Mouse (Mus musculus) myocyte (in vitro differentiated cells): ENCODE data around the gene Jmjd1c. TPM values are rescaled to one million over a fixed set of nuclear protein-coding genes. Genes with fewer than 3 reads are reported as not detected.

Experiments
- H3K27me3 ChIP-seq: one replicate; pipeline ENCODE4 v1.6.1; 2011; ENCODE audit not compliant: control insufficient read depth, insufficient read depth, insufficient read length
- H3K36me3 ChIP-seq: one replicate; pipeline ENCODE4 v1.6.1; 2011; ENCODE audit not compliant: control insufficient read depth, insufficient read depth
- H3K4me2 ChIP-seq: one replicate; pipeline ENCODE4 v1.6.1; 2011; ENCODE audit warnings: low read depth, control low read depth
- H3K4me3 ChIP-seq: one replicate; pipeline ENCODE4 v1.5.1; 2011; ENCODE audit warnings: mild to moderate bottlenecking, control low read depth, moderate library complexity
- H3K79me2 ChIP-seq: one replicate; pipeline ENCODE4 v1.6.1; 2011; ENCODE audit not compliant: control insufficient read depth, insufficient read depth
- H3ac ChIP-seq: one replicate; pipeline ENCODE4 v1.6.1; 2011; ENCODE audit not compliant: control insufficient read depth, insufficient read length
- CEBPB ChIP-seq: IDR thresholded peaks from 2 replicates; pipeline ENCODE4 v1.6.1; 2011; ENCODE audit warnings: mild to moderate bottlenecking, moderate library complexity; ENCODE audit not compliant: poor library complexity, insufficient read depth, severe bottlenecking
- E2F4 ChIP-seq: IDR thresholded peaks from one replicate; pipeline ENCODE4 v1.6.1; 2011; ENCODE audit warnings: mild to moderate bottlenecking, control low read depth, moderate library complexity; ENCODE audit not compliant: insufficient read depth
- MAX ChIP-seq: IDR thresholded peaks from one replicate; pipeline ENCODE4 v1.6.1; 2011; ENCODE audit warnings: low read depth, mild to moderate bottlenecking, control low read depth
- MYOD1 ChIP-seq, 3 experiments: IDR thresholded peaks; one replicate each; pipeline ENCODE4 v1.6.1; 2011; ENCODE audit warnings: control low read depth in 2 of 3, low read depth in 2 of 3, mild to moderate bottlenecking in 2 of 3, moderate library complexity in 1 of 3; ENCODE audit not compliant: insufficient read length in 2 of 3, control insufficient read depth in 1 of 3
- MYOG ChIP-seq, 3 experiments: IDR thresholded peaks; one replicate each; pipeline ENCODE4 v1.6.1; 2011; ENCODE audit warnings: control low read depth in 2 of 3, low read depth in 2 of 3, mild to moderate bottlenecking in 2 of 3; ENCODE audit not compliant: insufficient read length in 2 of 3, control insufficient read depth in 1 of 3, insufficient read depth in 1 of 3
- POLR2A ChIP-seq: IDR thresholded peaks from one replicate; pipeline ENCODE4 v1.6.1; 2011; ENCODE audit warnings: low read depth, mild to moderate bottlenecking, control low read depth, moderate library complexity; ENCODE audit not compliant: insufficient read length
- POLR2AphosphoS2 ChIP-seq: IDR thresholded peaks from one replicate; pipeline ENCODE4 v1.6.1; 2011; ENCODE audit warnings: low read depth, control low read depth; ENCODE audit not compliant: insufficient read length
- REST ChIP-seq: IDR thresholded peaks from one replicate; pipeline ENCODE4 v1.6.1; 2011; ENCODE audit warnings: mild to moderate bottlenecking, control low read depth, moderate library complexity; ENCODE audit not compliant: insufficient read depth, insufficient read length
- SRF ChIP-seq: IDR thresholded peaks from one replicate; pipeline ENCODE4 v1.6.1; 2011; ENCODE audit warnings: low read depth; ENCODE audit not compliant: control insufficient read depth, insufficient read length
- TCF12 ChIP-seq: IDR thresholded peaks from one replicate; pipeline ENCODE4 v1.6.1; 2011; ENCODE audit warnings: mild to moderate bottlenecking, control low read depth; ENCODE audit not compliant: poor library complexity, insufficient read depth, severe bottlenecking
- TCF3 ChIP-seq: IDR thresholded peaks from one replicate; pipeline ENCODE4 v1.6.1; 2011; ENCODE audit warnings: low read depth, control low read depth; ENCODE audit not compliant: insufficient read length
- USF1 ChIP-seq: IDR thresholded peaks from one replicate; pipeline ENCODE4 v1.6.1; 2011; ENCODE audit warnings: low read depth, mild to moderate bottlenecking, control low read depth, moderate library complexity
- polyA plus RNA-seq: library from polyadenylated mRNA; unstranded; fragments of >200 nt; fragmentation: generic; extraction: Trizol; gene quantifications from one replicate; pipeline ENCODE4 v1.2.1, GENCODE M21; 2012; ENCODE audit warnings: missing spikeins

Gene Jmjd1c
- polyA plus RNA-seq, 1 experiment, result 5.6 TPM

DNA sequence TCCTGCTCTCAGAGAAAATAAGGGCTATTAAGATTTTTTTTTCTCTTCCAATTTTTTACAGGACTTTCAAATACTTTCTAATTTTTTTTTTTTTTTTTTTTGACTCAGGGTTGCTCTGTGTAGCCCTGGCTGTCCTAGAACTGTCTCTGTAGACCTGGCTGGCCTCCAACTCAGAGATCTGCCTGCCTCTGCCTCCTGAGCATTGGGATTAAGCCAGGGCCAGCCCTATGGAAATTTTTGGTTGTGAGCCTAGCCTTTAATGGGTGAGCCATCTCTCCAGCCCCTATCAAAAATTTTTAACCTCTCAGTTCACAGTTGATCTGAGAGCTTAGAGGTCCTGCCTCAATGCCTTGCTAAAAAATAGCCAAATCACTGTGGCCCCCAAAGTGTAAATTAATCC lies 38.7 kb upstream of the Jmjd1c start:
- no peak overlapping the region for H3ac ChIP-seq
- no peak overlapping the region for H3K4me2 ChIP-seq
- TF ChIP-seq MAX, result no peak
- TF ChIP-seq REST, result no peak
- no peak for TF ChIP-seq SRF
- no peak for TF ChIP-seq POLR2A
- no peak overlapping the region for H3K4me3 ChIP-seq
- H3K79me2 ChIP-seq, result no peaks in the 10 kb centered on the region
- no peaks in the 10 kb centered on the region for H3K27me3 ChIP-seq
- H3K36me3 ChIP-seq, result no peaks in the 10 kb centered on the region

DNA sequence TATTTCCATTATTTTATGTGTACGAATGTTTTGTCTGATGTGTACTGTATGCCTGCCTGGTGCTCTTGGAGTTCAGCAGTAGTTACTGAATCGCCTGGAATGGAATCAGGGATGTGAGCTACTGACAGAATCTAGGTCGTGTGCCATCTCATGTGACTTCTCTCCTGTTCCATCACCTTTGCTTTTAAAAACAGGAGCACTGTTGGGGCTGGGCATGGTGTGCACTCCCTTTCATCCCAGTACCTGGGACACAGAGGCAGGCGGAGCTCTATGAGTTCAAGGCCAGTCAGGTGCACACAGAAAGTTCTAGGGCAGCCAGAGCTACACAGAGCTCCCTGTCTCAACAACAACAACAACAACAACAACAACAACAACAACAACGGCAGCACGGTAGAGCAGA lies 38.2 kb upstream of the Jmjd1c start:
- peaks cover under 1% of the 10 kb centered on the region for H3K79me2 ChIP-seq
- H3K27me3 ChIP-seq, result no peaks in the 10 kb centered on the region
- TF ChIP-seq REST, result no peak
- TF ChIP-seq MAX, result no peak
- no peak for TF ChIP-seq USF1
- TF ChIP-seq MYOG (IDR thresholded peaks at IDR 0.05; ENCODE audit: control insufficient read depth in 1 of 3, insufficient read depth in 1 of 3, insufficient read length in 2 of 3, low read depth in 2 of 3), result no peak
- no peak for TF ChIP-seq MYOD1 (IDR thresholded peaks at IDR 0.05; ENCODE audit: control insufficient read depth in 1 of 3, insufficient read length in 2 of 3, low read depth in 2 of 3)
- no peak for TF ChIP-seq POLR2A
- TF ChIP-seq TCF12, result no peak
- TF ChIP-seq POLR2AphosphoS2, result no peak
- TF ChIP-seq TCF3, result no peak
- H3ac ChIP-seq, result no peak overlapping the region
- no peak overlapping the region for H3K4me2 ChIP-seq
- H3K36me3 ChIP-seq, result no peaks in the 10 kb centered on the region
- H3K4me3 ChIP-seq, result no peak overlapping the region

DNA sequence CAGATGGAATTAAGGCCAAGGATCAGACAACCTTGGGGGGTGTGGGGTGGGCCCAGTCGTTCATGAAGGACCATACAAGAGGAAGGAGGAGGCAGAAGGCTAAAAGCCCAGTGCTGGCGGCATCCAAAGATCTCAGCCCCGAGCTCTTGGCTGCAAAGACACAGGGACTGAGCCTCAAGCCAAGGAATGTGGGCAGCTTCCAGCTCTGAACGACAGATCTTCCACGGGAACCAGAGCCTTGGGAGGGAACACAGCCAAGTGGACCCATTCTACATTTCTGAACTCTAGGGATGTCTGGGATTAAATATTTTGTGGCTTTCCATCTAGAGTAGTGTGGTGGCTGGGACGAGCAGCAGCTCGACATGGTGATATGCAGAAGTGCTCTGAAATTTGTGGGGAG lies 37.6 kb upstream of the Jmjd1c start:
- Histone ChIP-seq H3K4me3 (no peak overlapping the region), H3K36me3 (no peaks in the 10 kb centered on the region), H3K4me2 (no peak overlapping the region), H3ac (no peak overlapping the region), H3K27me3 (no peaks in the 10 kb centered on the region), H3K79me2 (peaks cover 3% of the 10 kb centered on the region)
- TF ChIP-seq MAX (no peak), TCF3 (no peak), POLR2A (no peak), POLR2AphosphoS2 (no peak), E2F4 (no peak), MYOD1 (IDR thresholded peaks at IDR 0.05; ENCODE audit: control insufficient read depth in 1 of 3, insufficient read length in 2 of 3, low read depth in 2 of 3) (no peak), USF1 (no peak), TCF12 (no peak), SRF (no peak), CEBPB (no peak), MYOG (IDR thresholded peaks at IDR 0.05; ENCODE audit: control insufficient read depth in 1 of 3, insufficient read depth in 1 of 3, insufficient read length in 2 of 3, low read depth in 2 of 3) (no peak), REST (no peak)

DNA sequence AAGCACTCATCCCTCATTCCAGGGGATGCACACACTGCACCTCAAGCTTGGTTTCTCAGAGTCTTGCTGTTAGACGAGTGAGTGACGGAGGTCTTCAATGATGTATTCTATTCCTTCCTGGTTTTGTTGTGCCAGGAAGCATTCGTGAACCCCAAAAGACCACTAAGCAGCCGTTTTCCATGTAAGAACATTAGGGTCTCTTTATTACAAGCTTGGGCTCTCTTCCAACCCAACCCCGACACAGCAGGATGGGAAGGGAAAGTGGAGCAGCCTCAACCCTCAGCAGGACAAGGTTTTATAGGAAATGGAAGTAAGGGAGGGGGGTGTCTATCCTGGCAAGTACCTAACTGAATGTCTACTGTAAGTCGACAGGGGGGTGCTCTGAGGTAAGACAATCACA lies 37.2 kb upstream of the Jmjd1c start:
- Histone ChIP-seq H3K27me3 (no peaks in the 10 kb centered on the region), H3K4me2 (no peak overlapping the region), H3K79me2 (peaks cover 3% of the 10 kb centered on the region), H3ac (no peak overlapping the region), H3K4me3 (no peak overlapping the region), H3K36me3 (no peaks in the 10 kb centered on the region)
- TF ChIP-seq USF1 (no peak), CEBPB (no peak), MAX (no peak), REST (no peak), POLR2A (no peak), TCF3 (no peak), MYOG (IDR thresholded peaks at IDR 0.05; ENCODE audit: control insufficient read depth in 1 of 3, insufficient read depth in 1 of 3, insufficient read length in 2 of 3, low read depth in 2 of 3) (no peak), SRF (no peak), POLR2AphosphoS2 (no peak), E2F4 (no peak), MYOD1 (IDR thresholded peaks at IDR 0.05; ENCODE audit: control insufficient read depth in 1 of 3, insufficient read length in 2 of 3, low read depth in 2 of 3) (no peak), TCF12 (no peak)

DNA sequence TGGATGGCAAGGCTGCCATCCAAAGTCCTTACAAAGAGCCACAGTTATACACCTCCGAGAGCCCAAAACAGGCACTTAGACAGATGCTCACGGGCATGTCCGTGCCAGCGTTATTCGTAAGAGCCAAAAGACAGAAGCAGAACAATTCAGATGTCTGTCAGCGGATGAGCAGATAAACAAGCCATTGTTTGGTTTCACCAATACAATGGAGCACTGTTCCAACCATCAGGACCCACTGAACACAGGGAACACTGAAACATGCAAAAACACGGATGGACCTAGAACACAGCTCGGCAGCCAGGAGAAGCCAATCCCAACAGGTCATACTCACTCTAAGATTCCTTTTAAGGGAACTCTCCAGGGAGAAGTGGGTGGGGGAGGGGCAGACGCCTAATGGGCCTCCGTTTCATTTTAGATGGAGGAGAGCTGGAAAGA lies 34.5 kb upstream of the Jmjd1c start:
- Histone ChIP-seq H3K27me3 (no peaks in the 10 kb centered on the region), H3ac (no peak overlapping the region), H3K4me2 (no peak overlapping the region), H3K36me3 (no peaks in the 10 kb centered on the region), H3K4me3 (no peak overlapping the region), H3K79me2 (peaks cover 8% of the 10 kb centered on the region)
- TF ChIP-seq REST, result no peak
- TF ChIP-seq POLR2A, result no peak
- no peak for TF ChIP-seq TCF3
- no peak for TF ChIP-seq POLR2AphosphoS2
- no peak for TF ChIP-seq USF1
